Mouse (Mus musculus): ENCODE results near the gene L1cam.

The L1cam gene

GRCm38 (mm10) chrX:73877014-73877413, 18.9 kb downstream of the L1cam start:
- no peak for DNase-seq (ENCODE audit: low read depth, low spot score)

- DNase-seq (ENCODE audit: low read depth, low spot score) = no peak
These were observed 20.0 kb downstream of the L1cam start for GRCm38 (mm10) chrX:73875881-73876280.

GRCm38 (mm10) chrX:73871956-73872355, 23.9 kb downstream of the L1cam start:
- no peak for DNase-seq (ENCODE audit: low read depth, low spot score)

GRCm38 (mm10) chrX:73871474-73871873, 24.4 kb downstream of the L1cam start:
- no peak for DNase-seq (ENCODE audit: low read depth, low spot score)

- DNase-seq (ENCODE audit: low read depth, low spot score) = peak; percentile 34
These were observed 26.6 kb downstream of the L1cam start for GRCm38 (mm10) chrX:73869334-73869733.

- DNase-seq (ENCODE audit: low read depth, low spot score) = no peak
These were observed 28.1 kb downstream of the L1cam start for GRCm38 (mm10) chrX:73867852-73868251.

GRCm38 (mm10) chrX:73867256-73867655, 28.6 kb downstream of the L1cam start:
- DNase-seq (ENCODE audit: low read depth, low spot score) = no peak

GRCm38 (mm10) chrX:73864692-73865091, 31.2 kb downstream of the L1cam start:
- peak; percentile 20 for DNase-seq (ENCODE audit: low read depth, low spot score)

- DNase-seq (ENCODE audit: low read depth, low spot score) = no peak
These were observed 40.9 kb downstream of the L1cam start for GRCm38 (mm10) chrX:73855087-73855408.

GRCm38 (mm10) chrX:73854326-73855086, 41.4 kb downstream of the L1cam start:
- DNase-seq (ENCODE audit: low read depth, low spot score) = no peak

GRCm38 (mm10) chrX:73836691-73837090, 59.2 kb downstream of the L1cam start:
- no peak for DNase-seq (ENCODE audit: low read depth, low spot score)

GRCm38 (mm10) chrX:73835731-73836130, 60.2 kb downstream of the L1cam start:
- no peak for DNase-seq (ENCODE audit: low read depth, low spot score)

GRCm38 (mm10) chrX:73824185-73825151, 71.4 kb downstream of the L1cam start, which contains the start of gene Pdzd4:
Gene Pdzd4 (minus strand): TSS chrX:73824969.
- peak; percentile 37 for DNase-seq (ENCODE audit: low read depth, low spot score)

- DNase-seq (ENCODE audit: low read depth, low spot score) = no peak
These were observed 72.2 kb downstream of the L1cam start for GRCm38 (mm10) chrX:73823747-73824146.

- no peak for DNase-seq (ENCODE audit: low read depth, low spot score)
These were observed 79.2 kb downstream of the L1cam start for GRCm38 (mm10) chrX:73816596-73817314.

- peak; percentile 26 for DNase-seq (ENCODE audit: low read depth, low spot score)
These were observed 80.8 kb downstream of the L1cam start for GRCm38 (mm10) chrX:73815072-73815471.

GRCm38 (mm10) chrX:73805814-73806213, 90.1 kb downstream of the L1cam start:
- no peak for DNase-seq (ENCODE audit: low read depth, low spot score)
